Mouse (Mus musculus) C2C12 (cell line): ENCODE measurements around the gene Muc20. TPM values are rescaled to one million over a fixed set of nuclear protein-coding genes. Genes with fewer than 3 reads are reported as not detected.

Experiments
- H3K27me3 ChIP-seq: one replicate; pipeline ENCODE4 v1.6.1; 2011; ENCODE audit not compliant: control insufficient read depth, insufficient read depth, insufficient read length
- H3K36me3 ChIP-seq: one replicate; pipeline ENCODE4 v1.6.1; 2011; ENCODE audit not compliant: control insufficient read depth, insufficient read depth
- H3K4me3 ChIP-seq: one replicate; pipeline ENCODE4 v1.5.1; 2011; ENCODE audit warnings: mild to moderate bottlenecking, control low read depth; ENCODE audit not compliant: poor library complexity, insufficient read depth, severe bottlenecking
- H3K79me2 ChIP-seq: one replicate; pipeline ENCODE4 v1.6.1; 2011; ENCODE audit not compliant: control insufficient read depth, insufficient read depth
- H3K79me3 ChIP-seq: one replicate; pipeline ENCODE4 v1.6.1; 2011; ENCODE audit warnings: low read depth, control low read depth
- H3ac ChIP-seq: one replicate; pipeline ENCODE3; 2011; ENCODE audit warnings: low read depth; ENCODE audit not compliant: control insufficient read depth, insufficient read length
- CEBPB ChIP-seq: IDR thresholded peaks from one replicate; pipeline ENCODE4 v1.6.1; 2011; ENCODE audit warnings: low read depth, mild to moderate bottlenecking, control low read depth, moderate library complexity
- CTCF ChIP-seq: IDR thresholded peaks from one replicate; pipeline ENCODE4 v1.5.1; 2011; ENCODE audit not compliant: control insufficient read depth, insufficient read depth, insufficient read length
- FOSL1 ChIP-seq: IDR thresholded peaks from one replicate; pipeline ENCODE4 v1.8.0; 2011; ENCODE audit warnings: mild to moderate bottlenecking, low read length; ENCODE audit not compliant: poor library complexity, insufficient read depth, severe bottlenecking
- MAX ChIP-seq: IDR thresholded peaks from one replicate; pipeline ENCODE4 v1.6.1; 2011; ENCODE audit warnings: mild to moderate bottlenecking, control low read depth
- MYOD1 ChIP-seq: IDR thresholded peaks from one replicate; pipeline ENCODE4 v1.6.1; 2011; ENCODE audit warnings: low read depth; ENCODE audit not compliant: control insufficient read depth, insufficient read length
- MYOG ChIP-seq: IDR thresholded peaks from one replicate; pipeline ENCODE4 v1.6.1; 2011; ENCODE audit not compliant: control insufficient read depth, insufficient read length; ENCODE audit errors: extremely low read depth
- USF1 ChIP-seq: IDR thresholded peaks from one replicate; pipeline ENCODE4 v1.6.1; 2011; ENCODE audit warnings: low read depth, mild to moderate bottlenecking, control low read depth, moderate library complexity
- polyA plus RNA-seq: library from polyadenylated mRNA; unstranded; fragments of >200 nt; fragmentation: generic; extraction: Trizol; gene quantifications from one replicate; pipeline ENCODE4 v1.2.1, GENCODE M21; 2012; ENCODE audit warnings: missing spikeins

Muc20 gene
- polyA plus RNA-seq, 1 experiment = not detected

- H3K27me3 ChIP-seq = no peaks in the 10 kb centered on the region
- peaks cover 38% of the 10 kb centered on the region for H3K36me3 ChIP-seq
- no peak overlapping the region for H3K4me3 ChIP-seq
- no peak overlapping the region for H3ac ChIP-seq
- H3K79me3 ChIP-seq = no peaks in the 10 kb centered on the region
- TF ChIP-seq CEBPB = no peak
- TF ChIP-seq FOSL1 = no peak
- no peak for TF ChIP-seq USF1
- no peak for TF ChIP-seq MYOD1
- TF ChIP-seq CTCF = no peak
- TF ChIP-seq MYOG = no peak
- no peak for TF ChIP-seq MAX
- H3K79me2 ChIP-seq = no peaks in the 10 kb centered on the region
Observed at GRCm38 (mm10) chr16:32823487-32823886, 26.3 kb upstream of the Muc20 start.

DNA sequence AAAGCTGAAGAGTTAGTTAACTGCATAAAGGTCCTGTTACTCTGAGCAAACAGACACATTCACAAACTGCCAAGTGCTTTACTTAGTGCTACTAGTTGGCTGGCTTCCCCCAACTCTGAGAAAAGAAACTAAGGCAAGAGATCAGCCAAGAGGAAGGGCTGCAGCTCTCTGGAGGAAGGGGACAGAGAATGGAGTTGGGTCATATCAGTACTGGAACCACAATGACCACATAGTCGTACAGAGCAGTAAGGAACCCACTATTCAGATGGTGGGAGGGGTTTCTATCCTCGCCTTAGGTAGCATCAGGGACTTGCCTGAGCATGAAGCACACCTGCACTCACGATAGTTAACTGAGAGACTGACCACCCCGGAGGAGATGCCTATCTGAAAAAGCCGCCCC lies 25.6 kb upstream of the Muc20 start:
- peaks cover 38% of the 10 kb centered on the region for H3K36me3 ChIP-seq

GRCm38 (mm10) chr16:32822450-32822827 lies 25.2 kb upstream of the Muc20 start:
- Histone ChIP-seq H3ac (peak overlapping the region; percentile 20), H3K79me2 (no peaks in the 10 kb centered on the region)
- TF ChIP-seq MYOD1 (no peak), CTCF (no peak)

More for the DNA sequence above, 25.6 kb upstream of the Muc20 start:
- Histone ChIP-seq H3ac (no peak overlapping the region), H3K79me3 (no peaks in the 10 kb centered on the region), H3K27me3 (no peaks in the 10 kb centered on the region), H3K4me3 (no peak overlapping the region), H3K79me2 (no peaks in the 10 kb centered on the region)
- no peak for TF ChIP-seq MAX
- no peak for TF ChIP-seq CEBPB
- TF ChIP-seq FOSL1 = no peak

DNA sequence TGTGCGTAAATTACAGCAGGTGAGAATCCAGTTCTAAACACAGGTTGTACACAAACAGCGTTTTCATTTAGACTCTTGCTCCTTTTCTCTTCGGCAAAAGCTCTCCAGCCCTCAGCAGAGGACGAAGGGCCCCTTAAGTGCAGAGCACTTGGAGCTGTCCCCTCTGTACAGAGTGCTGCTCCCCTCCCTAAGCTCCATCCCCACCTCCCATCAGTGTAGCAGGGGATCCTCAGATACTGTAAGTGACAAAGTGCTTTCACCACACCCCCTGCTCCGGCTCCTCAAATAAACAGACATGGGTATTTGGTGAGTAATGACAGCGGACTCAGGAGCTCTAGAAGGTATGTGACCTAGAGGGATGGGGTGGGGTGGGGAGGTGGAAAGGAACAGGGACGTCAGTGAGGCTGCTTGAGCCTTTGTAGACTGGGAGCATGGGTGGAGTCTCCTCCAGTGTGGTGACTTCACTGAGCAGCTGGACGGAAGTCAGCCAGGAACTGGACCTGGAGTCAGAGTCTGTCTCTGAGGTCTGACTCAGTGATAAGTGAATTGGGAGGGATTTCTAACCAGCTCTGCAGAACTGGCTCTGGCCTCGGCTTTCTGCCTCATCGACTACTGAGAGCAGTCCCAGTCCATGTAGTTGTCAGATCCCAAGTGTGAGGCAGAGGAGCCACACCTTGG lies 24.7 kb upstream of the Muc20 start:
- no peaks in the 10 kb centered on the region for H3K79me2 ChIP-seq
- H3K27me3 ChIP-seq = no peaks in the 10 kb centered on the region
- no peaks in the 10 kb centered on the region for H3K79me3 ChIP-seq
- H3K4me3 ChIP-seq = no peak overlapping the region
- TF ChIP-seq MYOD1 = peak; percentile 64
- no peak for TF ChIP-seq MYOG
- H3K36me3 ChIP-seq = peaks cover 37% of the 10 kb centered on the region
- peak overlapping the region; percentile 20 for H3ac ChIP-seq

More at GRCm38 (mm10) chr16:32822450-32822827, 25.2 kb upstream of the Muc20 start:
- H3K27me3 ChIP-seq = no peaks in the 10 kb centered on the region
- peaks cover 38% of the 10 kb centered on the region for H3K36me3 ChIP-seq
- H3K4me3 ChIP-seq = no peak overlapping the region
- H3K79me3 ChIP-seq = no peaks in the 10 kb centered on the region

GRCm38 (mm10) chr16:32818441-32818840 lies 21.2 kb upstream of the Muc20 start:
- H3K79me2 ChIP-seq = no peaks in the 10 kb centered on the region
- H3K4me3 ChIP-seq = no peak overlapping the region
- no peaks in the 10 kb centered on the region for H3K27me3 ChIP-seq
- no peak overlapping the region for H3ac ChIP-seq
- H3K36me3 ChIP-seq = peaks cover 6% of the 10 kb centered on the region
- TF ChIP-seq USF1 = no peak
- no peak for TF ChIP-seq FOSL1
- no peak for TF ChIP-seq MAX
- no peak for TF ChIP-seq MYOG
- no peak for TF ChIP-seq CEBPB
- no peak for TF ChIP-seq MYOD1
- TF ChIP-seq CTCF = no peak
- H3K79me3 ChIP-seq = no peaks in the 10 kb centered on the region

DNA sequence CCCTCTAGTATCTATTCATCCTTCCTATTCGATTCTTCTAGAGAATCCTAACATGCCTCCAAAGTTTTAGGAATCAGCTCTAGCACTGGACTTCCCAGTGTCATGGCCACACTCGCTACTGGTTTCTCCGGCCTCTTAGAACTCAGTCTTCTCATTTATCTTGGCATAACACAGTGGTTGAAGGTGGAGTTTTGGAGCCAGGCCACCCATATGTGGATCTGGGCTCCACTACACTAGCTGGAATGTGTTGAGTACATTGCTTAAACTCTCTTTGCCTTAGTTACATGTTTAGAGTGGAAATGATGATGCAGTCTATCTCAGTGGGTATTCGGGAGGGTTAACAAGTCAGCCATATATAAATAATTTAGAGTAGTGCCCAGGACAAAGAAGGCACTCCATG lies 20.8 kb upstream of the Muc20 start:
- no peak for TF ChIP-seq CEBPB
- no peak for TF ChIP-seq MYOD1
- TF ChIP-seq MAX = no peak
- no peak for TF ChIP-seq FOSL1
- TF ChIP-seq USF1 = no peak
- no peak for TF ChIP-seq CTCF
- no peak for TF ChIP-seq MYOG
- H3K79me2 ChIP-seq = no peaks in the 10 kb centered on the region
- H3ac ChIP-seq = no peak overlapping the region
- H3K4me3 ChIP-seq = no peak overlapping the region
- H3K79me3 ChIP-seq = no peaks in the 10 kb centered on the region
- no peaks in the 10 kb centered on the region for H3K27me3 ChIP-seq
- H3K36me3 ChIP-seq = peaks cover 6% of the 10 kb centered on the region
